Mouse (Mus musculus) heart, embryonic 11.5 days (tissue): ENCODE data around the gene Slc39a1. TPM values are rescaled to one million over a fixed set of nuclear protein-coding genes. Genes with fewer than 3 reads are reported as not detected.

ENCODE experiments used
- ATAC-seq: fragments of 200-750 bp; cut with Nextera tagmentation; replicated peaks from 2 replicates; pipeline ENCODE4 v1.8.0; 2017; ENCODE audit warnings: moderate library complexity; ENCODE audit not compliant: insufficient number of reproducible peaks, low FRiP score, low TSS enrichment
- H3K27ac ChIP-seq: fragments of 300-500 bp; sonication (generic); 2 replicates; pipeline ENCODE4 v1.5.1; 2014; ENCODE audit warnings: mild to moderate bottlenecking, low read depth, low read length
- H3K27me3 ChIP-seq: fragments of 300-500 bp; sonication (generic); 2 replicates; pipeline ENCODE4 v1.6.1; 2014; ENCODE audit warnings: mild to moderate bottlenecking, low read length, mixed read lengths; ENCODE audit not compliant: control insufficient read depth, insufficient read depth
- H3K36me3 ChIP-seq: fragments of 300-500 bp; sonication (generic); 2 replicates; pipeline ENCODE4 v1.6.1; 2014; ENCODE audit warnings: mild to moderate bottlenecking, low read length, moderate library complexity, mixed read lengths; ENCODE audit not compliant: control insufficient read depth, insufficient read depth
- H3K4me1 ChIP-seq: fragments of 300-500 bp; sonication (generic); 2 replicates; pipeline ENCODE4 v1.6.1; 2014; ENCODE audit warnings: low read length; ENCODE audit not compliant: control insufficient read depth, insufficient read depth
- H3K4me2 ChIP-seq: fragments of 300-500 bp; sonication (generic); 2 replicates; pipeline ENCODE4 v1.6.1; 2014; ENCODE audit warnings: mild to moderate bottlenecking, moderate library complexity
- H3K4me3 ChIP-seq: fragments of 300-500 bp; sonication (generic); 2 replicates; pipeline ENCODE4 v1.5.1; 2014; ENCODE audit warnings: low read depth, low read length
- H3K9ac ChIP-seq: fragments of 300-500 bp; sonication (generic); 2 replicates; pipeline ENCODE4 v1.6.1; 2014; ENCODE audit warnings: mild to moderate bottlenecking, low read depth, low read length, moderate library complexity
- H3K9me3 ChIP-seq: fragments of 300-500 bp; sonication (generic); replicated peaks from 2 replicates; pipeline ENCODE4 v1.6.1; 2016; ENCODE audit warnings: low read length; ENCODE audit not compliant: control insufficient read depth
- WGBS: fragments of 180-500 bp; shearing (Covaris S2); extraction: QIAGEN DNeasy Blood & Tissue Kit; methylation state at CpG from one replicate; pipeline ENCODE4 v1.1.7; 2014; ENCODE audit not compliant: insufficient replicate concordance; 5-methylcytosine and 5-hydroxymethylcytosine counted together
- microRNA-seq: library from miRNA; unstranded; fragments of <30 nt; microRNA quantifications from one replicate; pipeline ENCODE4, GENCODE M21; 2016; ENCODE audit warnings: borderline number of aligned reads
- polyA plus RNA-seq: library from polyadenylated mRNA; unstranded; fragments of >200 nt; fragmentation: Nextera tagmentation; extraction: Ambion mirVana; gene quantifications from 2 replicates; pipeline ENCODE4 v1.2.1, GENCODE M21; 2014

Slc39a1 gene
- polyA plus RNA-seq, 1 experiment from 2014 or later, result 80.8 TPM

DNA sequence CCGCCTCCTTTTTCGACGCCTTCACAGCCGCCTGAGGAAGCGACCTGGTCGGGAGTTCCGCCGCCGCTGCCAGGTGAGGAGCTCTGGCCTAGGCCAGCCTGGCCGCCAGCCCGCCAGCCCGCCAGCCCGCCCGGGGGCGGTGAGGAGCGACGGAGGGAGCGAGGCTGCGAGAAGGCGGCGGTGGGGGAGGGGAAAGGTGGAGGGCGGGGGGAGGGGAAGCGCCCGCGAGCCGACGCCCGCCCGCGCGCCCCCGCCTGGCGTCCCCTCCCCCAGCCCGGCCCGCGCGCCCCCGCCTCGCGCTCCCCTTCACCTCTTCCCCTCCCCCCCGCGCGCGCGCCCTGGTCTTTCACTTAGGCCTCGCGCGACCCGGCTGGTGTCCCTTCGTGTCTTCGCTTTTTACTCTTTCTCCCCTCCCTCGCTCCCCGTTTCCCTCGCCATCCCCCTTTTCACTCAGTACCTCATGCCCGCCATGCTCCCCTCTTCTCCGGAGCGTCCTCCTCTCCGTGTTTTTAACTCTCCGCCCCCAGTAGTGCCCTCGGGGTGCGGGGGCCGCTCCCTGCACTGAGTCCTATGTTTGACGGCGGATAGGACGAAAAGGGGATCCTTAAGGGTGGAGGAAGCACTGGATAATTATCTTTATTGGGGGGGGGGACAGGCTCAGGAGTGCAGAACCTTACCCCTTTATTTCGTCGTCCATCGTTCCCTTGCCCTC lies 45.5 kb downstream of the Slc39a1 start:
- Histone ChIP-seq H3K4me1 (peaks cover 11% of the 10 kb centered on the region), H3K36me3 (no peaks in the 10 kb centered on the region), H3K4me3 (peak overlapping the region; percentile 83), H3K27me3 (no peaks in the 10 kb centered on the region), H3K9ac (peak overlapping the region; percentile 90), H3K27ac (peak overlapping the region; percentile 97), H3K9me3 (no peaks in the 10 kb centered on the region), H3K4me2 (peak overlapping the region; percentile 76)
- peak; percentile 29 for ATAC-seq
- under 1% methylated on average over 31 of the region's 68 CpGs for WGBS

DNA sequence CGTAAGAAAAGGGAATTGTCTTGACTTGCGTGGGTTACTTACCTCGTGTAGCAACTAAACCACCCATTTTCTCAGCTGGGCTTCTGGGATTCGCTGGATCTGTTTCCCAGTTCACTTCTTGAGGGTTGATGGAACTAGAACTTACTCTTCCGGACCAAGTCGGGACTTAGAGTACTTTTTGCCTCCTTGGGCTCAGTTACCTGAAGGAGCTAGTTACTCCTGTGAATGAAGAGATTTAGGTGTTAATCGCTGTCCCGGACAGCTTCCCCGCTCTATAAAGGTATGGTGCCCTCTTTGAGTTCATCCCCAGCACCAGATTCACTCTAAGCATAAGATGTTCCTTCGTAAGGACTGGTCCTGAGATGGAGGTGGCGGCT lies 46.1 kb downstream of the Slc39a1 start:
- WGBS, result 3% methylated on average over 11 of the region's 11 CpGs
- ATAC-seq, result no peak

DNA sequence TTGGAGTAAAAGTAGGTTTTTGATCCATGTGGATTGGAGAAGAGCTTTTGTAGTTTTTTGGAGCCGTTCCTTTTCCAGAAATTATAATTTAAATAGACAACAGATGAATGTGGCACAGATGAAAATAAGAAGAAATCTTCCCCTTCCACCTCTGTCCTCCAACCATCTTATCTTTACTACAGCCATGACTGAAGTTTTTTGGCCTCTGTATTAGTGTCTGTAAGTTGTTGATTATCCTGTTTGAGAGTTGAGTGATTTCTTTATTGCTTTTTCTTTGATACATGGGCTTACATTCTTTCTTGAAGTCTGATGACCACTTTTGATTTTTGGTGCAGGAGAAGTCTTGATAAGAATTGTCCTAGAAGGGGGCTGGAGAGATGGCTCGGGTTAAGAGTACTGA lies 46.7 kb downstream of the Slc39a1 start:
- ATAC-seq, result no peak
- 57% methylated on average over 2 of the region's 2 CpGs for WGBS
- Histone ChIP-seq H3K4me3 (peak overlapping the region; percentile 83), H3K36me3 (no peaks in the 10 kb centered on the region), H3K27ac (no peak overlapping the region), H3K9me3 (no peaks in the 10 kb centered on the region), H3K4me1 (peaks cover 11% of the 10 kb centered on the region), H3K27me3 (no peaks in the 10 kb centered on the region), H3K4me2 (peak overlapping the region; percentile 76), H3K9ac (no peak overlapping the region)

More for the DNA sequence above, 46.1 kb downstream of the Slc39a1 start:
- peak overlapping the region; percentile 76 for H3K4me2 ChIP-seq
- H3K36me3 ChIP-seq, result no peaks in the 10 kb centered on the region
- H3K4me3 ChIP-seq, result peak overlapping the region; percentile 83
- H3K9ac ChIP-seq, result peak overlapping the region; percentile 90
- no peaks in the 10 kb centered on the region for H3K9me3 ChIP-seq
- H3K4me1 ChIP-seq, result peaks cover 11% of the 10 kb centered on the region
- peak overlapping the region; percentile 97 for H3K27ac ChIP-seq
- no peaks in the 10 kb centered on the region for H3K27me3 ChIP-seq

Small RNA genes within 50 kb of the gene (microRNA-seq; reads per million reads assigned to microRNA genes)
- not detected for gene Mir7012

Other genes starting within 250 kb of the Slc39a1 start
- gene Hax1, start 249.4 kb upstream of the Slc39a1 start, polyA plus RNA-seq, result 91.0 and 101 TPM in 2 replicates
- gene 4933434E20Rik, start 196.5 kb upstream of the Slc39a1 start, polyA plus RNA-seq, result 158 and 165 TPM in 2 replicates
- 186 and 195 TPM in 2 replicates for gene Ubap2l, start 195.5 kb upstream of the Slc39a1 start, polyA plus RNA-seq
- gene Tpm3, start 175.5 kb upstream of the Slc39a1 start, polyA plus RNA-seq, result 352 and 354 TPM in 2 replicates
- gene Nup210l, start 144.0 kb upstream of the Slc39a1 start, polyA plus RNA-seq, result 0.60 and 0.61 TPM in 2 replicates
- gene Rps27, start 34.5 kb upstream of the Slc39a1 start, polyA plus RNA-seq, result 1,012 and 1,016 TPM in 2 replicates
- 16.6 and 21.8 TPM in 2 replicates for gene Rab13, start 34.5 kb upstream of the Slc39a1 start, polyA plus RNA-seq
- gene Jtb, start 16.6 kb upstream of the Slc39a1 start, polyA plus RNA-seq, result 90.7 and 95.8 TPM in 2 replicates
- gene Creb3l4, start 4.7 kb upstream of the Slc39a1 start, polyA plus RNA-seq, result 2.3 and 2.6 TPM in 2 replicates
- 7.5 and 11.6 TPM in 2 replicates for gene Crtc2, start 6.0 kb downstream of the Slc39a1 start, polyA plus RNA-seq
- gene Dennd4b, start 17.0 kb downstream of the Slc39a1 start, polyA plus RNA-seq, result 4.1 and 4.4 TPM in 2 replicates
- 8.4 and 14.3 TPM in 2 replicates for gene Gatad2b, start 45.0 kb downstream of the Slc39a1 start, polyA plus RNA-seq
- gene Slc27a3, start 141.8 kb downstream of the Slc39a1 start, polyA plus RNA-seq, result 5.7 and 6.2 TPM in 2 replicates
- 25.3 and 26.9 TPM in 2 replicates for gene Ints3, start 185.4 kb downstream of the Slc39a1 start, polyA plus RNA-seq
- gene Npr1, start 217.7 kb downstream of the Slc39a1 start, polyA plus RNA-seq, result 5.3 and 8.1 TPM in 2 replicates
- gene Ilf2, start 228.0 kb downstream of the Slc39a1 start, polyA plus RNA-seq, result 148 and 151 TPM in 2 replicates
- gene Snapin, start 242.9 kb downstream of the Slc39a1 start, polyA plus RNA-seq, result 76.0 TPM in 2 replicates